Mouse (Mus musculus) layer of hippocampus, adult 18-20 months (tissue): ENCODE measurements around the gene Dclre1a. TPM values are rescaled to one million over a fixed set of nuclear protein-coding genes. Genes with fewer than 3 reads are reported as not detected.
A peak's percentile ranks its signal among the peaks of the same experiment; 100 is the strongest.
"Not testable (repeated sequence)": the region's sequence is repeated elsewhere in the genome, so short reads cannot be mapped to it uniquely, and the experiment has no call there.

ENCODE experiments used
- DNase-seq, 2 experiments: peaks; one replicate each; pipeline ENCODE4 v3.0.0; 2022; ENCODE audit warnings: low spot score in 2 of 2
- total RNA-seq, 2 experiments: library from RNA; stranded (reverse); gene quantifications; 2 replicates each; pipeline ENCODE4 v1.2.3; 2021

Gene Dclre1a
- total RNA-seq, 2 experiments from 2014 or later, result 6.6 to 7.3 TPM

GRCm38 (mm10) chr19:56549033-56549680 lies 1.1 kb upstream of the Dclre1a start:
- DNase-seq, result no peak

- peak; percentile 57 to 78 for DNase-seq
Observed at GRCm38 (mm10) chr19:56548230-56549032, 409 bp upstream of the Dclre1a start, which contains the start of gene Nhlrc2. Gene Nhlrc2, plus strand, starts transcription at chr19:56548261.

- no peak for DNase-seq
Observed at GRCm38 (mm10) chr19:56546031-56546430, 2.0 kb downstream of the Dclre1a start.

GRCm38 (mm10) chr19:56544681-56545388 lies 3.2 kb downstream of the Dclre1a start:
- no peak for DNase-seq

- DNase-seq, result no peak
Observed at GRCm38 (mm10) chr19:56543320-56543719, 4.7 kb downstream of the Dclre1a start.

- no peak for DNase-seq
Observed at GRCm38 (mm10) chr19:56535765-56536164, 12.3 kb downstream of the Dclre1a start.

GRCm38 (mm10) chr19:56535064-56535463 lies 13.0 kb downstream of the Dclre1a start:
- DNase-seq, result no peak

GRCm38 (mm10) chr19:56534337-56534736 lies 13.7 kb downstream of the Dclre1a start:
- no peak for DNase-seq

- DNase-seq, result no peak
Observed at GRCm38 (mm10) chr19:56533291-56534071, 14.5 kb downstream of the Dclre1a start.

GRCm38 (mm10) chr19:56531251-56531650 lies 16.8 kb downstream of the Dclre1a start:
- DNase-seq, result no peak

GRCm38 (mm10) chr19:56530529-56530928 lies 17.5 kb downstream of the Dclre1a start:
- not testable (repeated sequence) for DNase-seq

GRCm38 (mm10) chr19:56519408-56519807 lies 28.6 kb downstream of the Dclre1a start:
- DNase-seq, result not testable (repeated sequence)

GRCm38 (mm10) chr19:56513527-56513926 lies 34.5 kb downstream of the Dclre1a start:
- not testable (repeated sequence) for DNase-seq

GRCm38 (mm10) chr19:56511207-56511606 lies 36.8 kb downstream of the Dclre1a start:
- DNase-seq, result not testable (repeated sequence)

- DNase-seq, result not testable (repeated sequence)
Observed at GRCm38 (mm10) chr19:56503525-56503924, 44.5 kb downstream of the Dclre1a start.

- not testable (repeated sequence) for DNase-seq
Observed at GRCm38 (mm10) chr19:56503069-56503468, 45.0 kb downstream of the Dclre1a start.

- not testable (repeated sequence) for DNase-seq
Observed at GRCm38 (mm10) chr19:56494157-56494556, 53.9 kb downstream of the Dclre1a start.

- DNase-seq, result no peak
Observed at GRCm38 (mm10) chr19:56489601-56490000, 58.4 kb downstream of the Dclre1a start.

- no peak for DNase-seq
Observed at GRCm38 (mm10) chr19:56487339-56487738, 60.7 kb downstream of the Dclre1a start.

GRCm38 (mm10) chr19:56486926-56487325 lies 61.1 kb downstream of the Dclre1a start:
- DNase-seq, result no peak
